Mouse (Mus musculus) heart, embryonic 10.5 days (tissue): ENCODE data around the gene Sergef. TPM values are rescaled to one million over a fixed set of nuclear protein-coding genes. Genes with fewer than 3 reads are reported as not detected.

Experiments used
- DNase-seq: peaks from one replicate; pipeline ENCODE4 v3.0.0-alpha.2; 2017; ENCODE audit warnings: low spot score
- H3K27ac ChIP-seq: fragments of 300-500 bp; sonication (generic); 2 replicates; pipeline ENCODE4 v1.5.1; 2016; ENCODE audit warnings: mild to moderate bottlenecking
- H3K27me3 ChIP-seq: fragments of 300-500 bp; sonication (generic); 2 replicates; pipeline ENCODE4 v1.6.1; 2016; ENCODE audit warnings: mild to moderate bottlenecking; ENCODE audit not compliant: poor library complexity, insufficient read depth, severe bottlenecking
- H3K36me3 ChIP-seq: fragments of 300-500 bp; sonication (generic); 2 replicates; pipeline ENCODE4 v1.6.1; 2016; ENCODE audit warnings: mild to moderate bottlenecking, moderate library complexity
- H3K4me1 ChIP-seq: fragments of 300-500 bp; sonication (generic); 2 replicates; pipeline ENCODE4 v1.6.1; 2016; ENCODE audit warnings: mild to moderate bottlenecking
- H3K4me3 ChIP-seq: fragments of 300-500 bp; sonication (generic); 2 replicates; pipeline ENCODE4 v1.5.1; 2016; ENCODE audit warnings: mild to moderate bottlenecking, moderate library complexity
- H3K9me3 ChIP-seq: fragments of 300-500 bp; sonication (generic); 2 replicates; pipeline ENCODE4 v1.6.1; 2016; ENCODE audit warnings: mild to moderate bottlenecking, moderate library complexity
- WGBS: fragments of 180-500 bp; shearing (Covaris S2); methylation state at CpG from one replicate; pipeline ENCODE4 v1.1.7; 2016; 5-methylcytosine and 5-hydroxymethylcytosine counted together
- polyA plus RNA-seq: library from polyadenylated mRNA; unstranded; fragments of >200 nt; fragmentation: Nextera tagmentation; extraction: Ambion mirVana; gene quantifications from 2 replicates; pipeline ENCODE4 v1.2.1, GENCODE M21; 2016

The Sergef gene
- polyA plus RNA-seq, 1 experiment from 2014 or later: 12.5 TPM

DNA sequence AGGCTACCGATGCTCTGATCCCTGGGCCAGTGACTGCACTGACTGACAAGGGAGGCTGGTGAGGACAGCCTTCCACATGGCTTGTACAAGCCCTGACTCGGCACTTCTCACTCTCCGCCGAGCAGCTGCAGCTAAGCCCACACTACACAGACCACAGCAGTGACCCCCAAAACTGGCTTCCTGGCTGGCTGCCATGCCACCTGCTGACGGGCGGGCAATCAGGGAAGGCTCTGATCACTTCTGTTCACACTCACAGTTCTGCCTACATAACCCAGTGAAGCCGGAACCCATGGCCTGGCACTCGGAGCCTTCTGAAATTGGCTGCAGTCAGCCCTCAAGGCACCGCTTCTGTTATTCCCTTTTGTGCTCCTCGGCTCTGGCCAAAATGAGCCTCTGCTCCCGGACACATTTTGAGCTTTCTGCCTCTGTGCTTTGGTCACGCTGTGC lies 95.4 kb downstream of the Sergef start:
- WGBS: 79% methylated on average over 12 of the region's 12 CpGs
- DNase-seq: no peak
- H3K4me3 ChIP-seq: no peak overlapping the region
- no peaks in the 10 kb centered on the region for H3K36me3 ChIP-seq
- no peaks in the 10 kb centered on the region for H3K9me3 ChIP-seq
- no peaks in the 10 kb centered on the region for H3K27me3 ChIP-seq
- H3K4me1 ChIP-seq: peaks cover 2% of the 10 kb centered on the region; the same call in 1 of the 2 replicates
- H3K27ac ChIP-seq: no peak overlapping the region

DNA sequence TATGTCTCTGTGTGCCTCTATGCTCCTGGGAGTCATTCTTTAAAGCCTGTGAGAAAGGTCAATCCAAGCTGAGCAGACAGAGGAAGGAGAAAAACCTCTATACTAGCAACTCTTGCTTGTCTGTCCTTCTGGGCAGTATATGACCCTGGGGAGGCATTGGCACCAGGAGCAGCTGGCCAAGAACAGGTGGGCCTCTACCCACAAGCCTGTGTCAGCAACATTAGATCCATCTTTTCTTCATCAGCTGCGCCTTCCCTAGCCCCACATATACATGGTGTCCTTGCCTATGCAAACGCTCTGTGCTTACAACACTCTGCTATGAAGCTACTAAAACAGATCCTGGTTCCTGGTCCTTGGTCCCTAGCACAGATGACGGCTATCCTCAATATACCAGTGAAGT lies 97.5 kb downstream of the Sergef start:
- DNase-seq: no peak
- no peak overlapping the region for H3K4me3 ChIP-seq
- H3K4me1 ChIP-seq: peaks cover 2% of the 10 kb centered on the region; the same call in 1 of the 2 replicates
- no peak overlapping the region for H3K27ac ChIP-seq
- H3K9me3 ChIP-seq: no peaks in the 10 kb centered on the region
- H3K27me3 ChIP-seq: no peaks in the 10 kb centered on the region
- H3K36me3 ChIP-seq: no peaks in the 10 kb centered on the region
- 90% methylated on average over 3 of the region's 3 CpGs for WGBS

DNA sequence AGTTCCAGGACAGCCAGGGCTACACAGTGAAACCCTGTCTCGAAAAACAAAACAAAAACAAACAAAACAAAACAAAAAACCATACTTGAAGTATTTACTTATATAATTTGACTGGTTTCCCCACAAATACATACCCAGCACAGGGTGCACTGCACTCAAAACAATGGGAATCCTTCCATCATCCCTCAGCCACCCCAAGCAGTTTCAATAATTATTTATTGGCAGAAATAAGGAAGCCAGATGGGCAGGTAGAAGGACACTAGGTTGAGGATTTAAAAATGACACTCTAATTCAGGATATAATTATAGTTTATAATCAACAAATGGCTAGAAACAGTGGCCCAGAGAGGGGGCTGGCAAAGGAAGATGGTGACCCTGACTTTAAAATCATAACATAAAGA lies 99.0 kb downstream of the Sergef start:
- no peak for DNase-seq
- 64% methylated on average over 1 of the region's 1 CpGs for WGBS

DNA sequence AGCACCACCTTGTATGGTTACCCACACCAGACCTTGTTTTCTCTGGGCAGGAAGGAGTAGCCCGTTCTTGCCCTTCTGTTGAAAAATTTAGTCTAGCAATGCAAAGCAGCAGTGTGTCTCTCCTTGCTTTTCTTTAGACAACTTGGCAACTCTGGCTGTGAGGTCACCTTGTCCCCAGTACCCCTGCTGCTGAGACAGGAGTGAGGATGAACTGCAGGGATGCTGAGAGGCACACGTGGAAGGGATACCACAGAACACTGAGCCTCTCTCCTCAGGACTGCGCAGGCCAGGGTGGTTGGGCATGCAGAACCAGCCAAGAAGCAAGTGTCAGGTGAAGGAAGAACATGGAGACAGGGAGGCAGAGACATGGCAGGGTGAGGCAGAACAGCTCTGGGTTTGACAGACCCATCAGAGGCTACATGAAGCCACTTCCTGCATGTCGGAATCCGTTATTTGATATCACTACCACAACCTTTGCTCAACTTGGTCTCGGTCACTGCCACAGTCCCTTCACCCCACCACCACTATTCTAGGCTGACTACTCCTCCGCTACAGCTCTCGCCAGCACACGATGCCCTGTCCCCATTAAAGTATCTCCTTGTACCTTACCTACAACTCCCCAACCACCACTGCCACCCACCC lies 103.0 kb downstream of the Sergef start:
- Histone ChIP-seq H3K27ac (no peak overlapping the region), H3K4me1 (peaks cover 16% of the 10 kb centered on the region; the same call in 1 of the 2 replicates), H3K27me3 (no peaks in the 10 kb centered on the region; the same call in 1 of the 2 replicates), H3K4me3 (no peak overlapping the region), H3K36me3 (no peaks in the 10 kb centered on the region), H3K9me3 (no peaks in the 10 kb centered on the region)
- 81% methylated on average over 9 of the region's 9 CpGs for WGBS
- DNase-seq: no peak

More for the DNA sequence above, 99.0 kb downstream of the Sergef start:
- H3K4me3 ChIP-seq: no peak overlapping the region
- H3K27ac ChIP-seq: no peak overlapping the region
- no peaks in the 10 kb centered on the region for H3K9me3 ChIP-seq
- H3K36me3 ChIP-seq: no peaks in the 10 kb centered on the region
- H3K4me1 ChIP-seq: peaks cover 2% of the 10 kb centered on the region; the same call in 1 of the 2 replicates
- no peaks in the 10 kb centered on the region for H3K27me3 ChIP-seq

DNA sequence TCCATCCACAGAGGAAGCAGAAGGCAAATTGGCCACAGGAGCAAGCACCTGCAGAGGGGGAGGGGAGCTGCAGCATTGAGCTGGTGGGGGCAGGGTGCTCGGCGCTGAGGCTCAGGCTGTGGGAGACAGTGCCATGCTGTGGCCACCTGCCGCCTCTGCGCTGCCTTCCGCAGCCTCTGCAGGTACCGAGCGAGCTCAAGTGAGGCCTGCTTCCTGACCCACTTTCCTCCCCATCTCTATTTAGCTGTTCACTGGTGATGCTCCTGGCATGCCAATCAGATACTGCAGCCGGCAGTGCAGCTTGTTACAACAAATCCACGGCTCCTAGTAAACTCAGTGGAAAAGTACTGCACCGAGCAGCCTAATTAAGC lies 104.2 kb downstream of the Sergef start:
- Histone ChIP-seq H3K27me3 (peaks cover 4% of the 10 kb centered on the region; the same call in 1 of the 2 replicates), H3K9me3 (no peaks in the 10 kb centered on the region), H3K4me3 (no peak overlapping the region), H3K36me3 (no peaks in the 10 kb centered on the region), H3K27ac (no peak overlapping the region), H3K4me1 (peaks cover 16% of the 10 kb centered on the region; the same call in 1 of the 2 replicates)
- 23% methylated on average over 10 of the region's 10 CpGs for WGBS
- no peak for DNase-seq

DNA sequence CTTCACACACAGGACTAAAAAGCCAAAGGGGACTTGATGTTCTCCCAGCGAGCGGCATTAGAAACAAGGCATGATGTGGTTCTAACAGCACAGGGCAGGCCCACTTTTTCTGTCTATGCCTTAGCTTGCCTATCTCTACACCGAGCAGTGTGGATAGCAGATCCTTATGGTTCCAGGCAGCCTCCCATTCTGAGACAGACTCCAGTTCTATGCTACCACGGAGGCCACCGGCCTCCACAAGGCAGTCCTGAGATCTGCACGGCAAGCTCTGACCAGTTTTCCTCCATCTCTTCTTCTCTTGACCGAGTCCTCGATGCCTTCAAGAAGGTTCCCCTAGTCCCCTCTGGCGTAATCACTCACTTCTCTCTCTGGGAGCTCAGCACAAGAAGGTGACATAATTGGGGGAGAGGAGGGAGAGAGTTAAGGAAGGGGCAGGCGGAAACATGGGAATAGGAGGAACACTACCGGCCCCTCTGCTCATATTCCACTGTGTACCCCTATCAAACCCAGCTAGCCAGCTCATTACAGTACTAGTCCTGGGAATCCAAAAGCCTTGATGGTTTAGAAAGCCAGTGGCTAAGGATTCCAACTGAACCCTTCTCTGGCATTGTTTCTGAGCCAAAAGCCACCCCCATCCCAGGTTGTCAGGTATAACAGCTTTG lies 104.7 kb downstream of the Sergef start:
- H3K9me3 ChIP-seq: no peaks in the 10 kb centered on the region
- 74% methylated on average over 11 of the region's 11 CpGs for WGBS
- peaks cover 8% of the 10 kb centered on the region for H3K27me3 ChIP-seq
- H3K4me1 ChIP-seq: peaks cover 16% of the 10 kb centered on the region; the same call in 1 of the 2 replicates
- H3K27ac ChIP-seq: no peak overlapping the region
- H3K36me3 ChIP-seq: no peaks in the 10 kb centered on the region
- H3K4me3 ChIP-seq: no peak overlapping the region
- no peak for DNase-seq

DNA sequence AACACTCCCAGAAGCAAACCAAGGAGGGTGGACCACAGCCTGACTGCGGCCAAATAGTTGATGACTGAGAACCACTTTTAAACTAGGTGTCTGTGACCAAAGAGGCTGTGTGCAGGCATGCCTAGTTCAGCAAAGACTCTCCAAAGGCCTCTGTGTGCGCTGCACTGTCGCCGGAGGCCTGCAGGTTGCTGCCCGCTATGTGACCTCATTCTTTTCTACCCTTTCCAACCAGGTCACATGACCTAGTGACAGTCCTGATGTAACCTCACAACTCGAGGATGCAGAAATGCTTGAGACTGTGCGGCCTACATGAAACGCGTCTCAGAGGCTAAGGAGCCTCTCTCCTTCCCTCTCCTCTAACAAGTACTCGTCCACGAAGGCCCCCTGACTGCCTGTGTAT lies 106.1 kb downstream of the Sergef start:
- no peaks in the 10 kb centered on the region for H3K36me3 ChIP-seq
- H3K9me3 ChIP-seq: no peaks in the 10 kb centered on the region
- 84% methylated on average over 11 of the region's 11 CpGs for WGBS
- no peak overlapping the region for H3K27ac ChIP-seq
- peaks cover 11% of the 10 kb centered on the region for H3K27me3 ChIP-seq
- no peak overlapping the region for H3K4me3 ChIP-seq
- DNase-seq: no peak
- peaks cover 16% of the 10 kb centered on the region; the same call in 1 of the 2 replicates for H3K4me1 ChIP-seq

DNA sequence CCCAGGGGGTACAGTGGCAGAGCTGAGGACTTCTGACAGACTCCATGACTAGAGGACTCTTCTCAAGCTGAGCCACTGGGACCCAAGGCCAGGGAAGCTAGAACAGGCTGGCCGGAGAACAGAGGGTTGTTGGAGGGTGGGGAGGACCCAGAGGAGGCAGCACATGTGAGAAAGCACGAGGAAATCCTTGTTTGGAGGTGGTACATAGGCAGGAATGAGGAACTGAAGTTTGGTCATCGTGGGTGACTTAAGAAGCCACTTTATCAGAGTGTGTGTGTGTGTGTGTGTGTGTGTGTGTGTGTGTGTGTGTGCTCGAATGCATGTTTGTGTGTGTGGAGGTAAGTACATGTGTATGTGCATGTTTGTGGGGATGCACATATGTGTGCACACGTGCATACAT lies 108.3 kb downstream of the Sergef start:
- no peak for DNase-seq
- Histone ChIP-seq H3K9me3 (no peaks in the 10 kb centered on the region), H3K27ac (no peak overlapping the region), H3K4me1 (peaks cover 16% of the 10 kb centered on the region; the same call in 1 of the 2 replicates), H3K27me3 (peaks cover 11% of the 10 kb centered on the region), H3K36me3 (no peaks in the 10 kb centered on the region), H3K4me3 (no peak overlapping the region)
- 75% methylated on average over 5 of the region's 5 CpGs for WGBS

DNA sequence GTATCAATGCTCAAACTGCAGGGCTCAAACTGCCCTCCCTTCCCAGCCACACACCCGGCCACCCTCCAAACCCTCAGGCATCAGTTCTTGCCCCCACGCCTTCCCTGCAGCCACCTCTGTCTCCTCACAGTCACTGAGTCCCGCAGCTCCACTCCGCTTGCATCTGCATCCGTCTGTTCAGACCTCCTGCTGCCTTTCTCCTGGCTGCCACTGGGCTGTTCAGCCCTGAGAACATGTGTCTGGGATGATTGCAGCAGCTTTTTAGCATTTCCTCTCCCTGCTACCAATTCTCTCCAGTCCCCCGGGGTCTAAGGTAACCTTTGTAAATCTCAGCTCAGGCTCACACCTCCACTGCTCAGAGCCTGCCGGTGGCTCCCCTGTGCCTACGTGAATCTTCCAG lies 109.7 kb downstream of the Sergef start:
- Histone ChIP-seq H3K9me3 (no peaks in the 10 kb centered on the region), H3K4me1 (peaks cover 10% of the 10 kb centered on the region; the same call in 1 of the 2 replicates), H3K4me3 (no peak overlapping the region), H3K27me3 (peaks cover 11% of the 10 kb centered on the region), H3K36me3 (no peaks in the 10 kb centered on the region), H3K27ac (no peak overlapping the region)
- WGBS: 50% methylated on average over 8 of the region's 8 CpGs
- DNase-seq: no peak

DNA sequence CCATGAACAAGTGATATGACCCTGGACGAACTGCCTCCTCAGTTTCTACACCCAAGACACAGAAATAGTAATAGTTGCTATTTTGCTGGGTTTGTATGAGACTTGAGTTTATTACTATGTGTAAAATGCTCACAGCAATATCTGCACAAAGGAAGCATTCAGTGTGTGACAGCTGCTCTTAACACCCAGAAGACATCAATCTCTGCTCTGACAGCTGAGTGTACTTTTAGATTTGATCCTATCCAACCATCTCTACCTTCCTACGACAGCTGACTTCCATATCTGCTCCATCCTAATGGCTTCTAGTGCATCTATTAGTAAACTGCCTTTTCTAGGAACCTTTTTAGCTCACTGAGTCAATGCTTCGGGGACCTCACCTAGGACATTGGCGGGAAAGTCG lies 110.3 kb downstream of the Sergef start:
- no peak overlapping the region for H3K4me3 ChIP-seq
- peaks cover 11% of the 10 kb centered on the region for H3K27me3 ChIP-seq
- H3K36me3 ChIP-seq: no peaks in the 10 kb centered on the region
- peaks cover 10% of the 10 kb centered on the region; the same call in 1 of the 2 replicates for H3K4me1 ChIP-seq
- no peak for DNase-seq
- WGBS: 87% methylated on average over 5 of the region's 5 CpGs
- no peaks in the 10 kb centered on the region for H3K9me3 ChIP-seq
- H3K27ac ChIP-seq: no peak overlapping the region

DNA sequence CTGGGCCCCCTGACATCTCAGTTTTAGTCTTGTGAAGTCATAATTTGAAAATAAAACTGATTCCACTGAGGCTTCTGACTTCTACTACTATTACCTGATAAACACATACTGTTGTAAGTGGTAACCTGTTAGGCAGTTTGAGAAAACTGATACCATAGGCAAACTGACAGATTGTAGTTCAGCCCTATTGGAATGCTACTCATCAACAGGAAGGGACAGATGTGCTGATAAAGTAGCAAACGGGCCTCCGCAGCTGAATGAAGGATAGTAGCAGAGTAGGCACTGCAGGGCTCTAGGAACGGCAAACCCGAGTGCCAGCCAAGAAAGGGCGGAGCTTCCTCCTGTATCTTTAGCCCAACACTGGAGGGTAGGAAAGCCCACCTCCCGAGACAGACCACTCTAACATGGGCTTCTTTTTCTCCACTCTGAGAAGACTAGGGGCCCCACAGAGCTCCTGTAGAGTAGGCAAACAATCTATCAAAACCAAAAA lies 112.9 kb downstream of the Sergef start:
- H3K27me3 ChIP-seq: peaks cover 11% of the 10 kb centered on the region; the same call in 1 of the 2 replicates
- DNase-seq: no peak
- no peak overlapping the region for H3K27ac ChIP-seq
- H3K36me3 ChIP-seq: no peaks in the 10 kb centered on the region
- 30% methylated on average over 6 of the region's 6 CpGs for WGBS
- no peaks in the 10 kb centered on the region for H3K4me1 ChIP-seq
- H3K9me3 ChIP-seq: no peaks in the 10 kb centered on the region
- H3K4me3 ChIP-seq: no peak overlapping the region

DNA sequence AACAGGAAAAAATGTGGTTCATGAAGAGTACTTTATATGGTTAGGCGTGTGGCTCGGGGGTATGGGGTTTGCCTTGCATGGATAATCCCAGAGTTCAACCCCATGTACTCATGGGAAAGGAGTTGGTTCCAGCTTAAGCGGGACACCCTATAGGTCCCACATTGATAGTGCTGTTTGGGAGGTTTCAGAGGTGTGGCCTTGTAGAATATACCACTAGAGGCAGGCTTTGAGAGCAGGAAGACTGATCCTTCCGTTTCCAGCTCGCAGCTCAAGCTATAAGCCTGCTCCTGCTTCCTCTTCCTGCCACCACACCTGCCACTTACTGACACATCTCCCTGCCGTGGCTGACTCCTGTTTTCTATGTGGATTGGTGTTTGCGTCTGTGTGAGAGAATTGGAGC lies 116.4 kb downstream of the Sergef start:
- DNase-seq: no peak
- no peak overlapping the region for H3K4me3 ChIP-seq
- H3K27ac ChIP-seq: no peak overlapping the region
- WGBS: 76% methylated on average over 7 of the region's 7 CpGs
- H3K36me3 ChIP-seq: no peaks in the 10 kb centered on the region
- no peaks in the 10 kb centered on the region for H3K9me3 ChIP-seq
- no peaks in the 10 kb centered on the region for H3K27me3 ChIP-seq
- no peaks in the 10 kb centered on the region for H3K4me1 ChIP-seq

DNA sequence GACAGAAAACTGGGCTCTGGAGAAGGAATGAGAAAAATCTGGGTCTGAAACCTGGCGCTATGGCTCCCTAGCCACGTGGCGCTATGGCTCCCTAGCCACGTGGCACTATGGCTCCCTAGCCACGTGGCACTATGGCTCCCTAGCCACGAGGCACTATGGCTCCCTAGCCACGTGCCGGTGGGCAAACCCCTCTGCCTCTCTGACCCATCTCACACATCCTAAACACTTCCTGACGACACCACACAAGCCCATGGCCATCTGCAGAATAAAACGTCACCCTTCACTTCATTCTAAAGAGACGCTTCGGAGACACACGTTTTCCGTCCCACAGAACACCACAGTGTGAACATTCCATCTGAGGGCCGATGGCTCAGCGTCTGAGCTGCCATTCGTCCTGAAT lies 117.8 kb downstream of the Sergef start:
- no peak overlapping the region for H3K27ac ChIP-seq
- DNase-seq: no peak
- H3K9me3 ChIP-seq: no peaks in the 10 kb centered on the region
- no peaks in the 10 kb centered on the region for H3K4me1 ChIP-seq
- no peak overlapping the region for H3K4me3 ChIP-seq
- no peaks in the 10 kb centered on the region for H3K27me3 ChIP-seq
- H3K36me3 ChIP-seq: no peaks in the 10 kb centered on the region
- WGBS: 86% methylated on average over 17 of the region's 17 CpGs
